Mouse (Mus musculus): ENCODE results near the gene Aatk.

The Aatk gene

GRCm38 (mm10) chr11:119989115-119989564 lies 57.8 kb downstream of the Aatk start:
- no peak for DNase-seq (ENCODE audit: low spot score)

GRCm38 (mm10) chr11:119988391-119988790 lies 58.6 kb downstream of the Aatk start:
- DNase-seq (ENCODE audit: low spot score), result no peak

DNA sequence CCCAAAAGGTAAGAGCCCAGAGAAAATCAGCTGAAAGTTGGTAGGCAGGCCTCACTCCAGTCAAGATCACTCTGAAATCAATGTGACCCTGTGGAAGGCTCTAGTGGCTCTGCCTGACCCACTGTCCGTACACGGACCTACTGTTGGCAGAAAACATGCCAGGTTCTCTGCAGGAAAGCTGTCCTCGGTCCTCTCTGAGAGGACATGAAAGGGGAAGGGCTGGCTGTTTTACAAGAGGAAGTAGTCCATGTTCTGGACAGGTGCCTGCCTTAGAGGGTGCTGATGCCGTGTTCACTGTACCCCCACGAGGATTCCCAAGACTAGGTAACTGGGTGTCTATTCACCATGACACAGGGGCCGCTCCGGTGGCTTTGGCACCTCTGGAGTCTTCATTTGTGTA lies 59.1 kb downstream of the Aatk start:
- DNase-seq (ENCODE audit: low spot score), result no peak

- DNase-seq (ENCODE audit: low spot score), result no peak
Measured at GRCm38 (mm10) chr11:119986751-119987425, 60.1 kb downstream of the Aatk start.

- no peak for DNase-seq (ENCODE audit: low spot score)
Measured at GRCm38 (mm10) chr11:119983151-119983550, 63.8 kb downstream of the Aatk start.

GRCm38 (mm10) chr11:119982236-119982635 lies 64.7 kb downstream of the Aatk start:
- DNase-seq (ENCODE audit: low spot score), result no peak

DNA sequence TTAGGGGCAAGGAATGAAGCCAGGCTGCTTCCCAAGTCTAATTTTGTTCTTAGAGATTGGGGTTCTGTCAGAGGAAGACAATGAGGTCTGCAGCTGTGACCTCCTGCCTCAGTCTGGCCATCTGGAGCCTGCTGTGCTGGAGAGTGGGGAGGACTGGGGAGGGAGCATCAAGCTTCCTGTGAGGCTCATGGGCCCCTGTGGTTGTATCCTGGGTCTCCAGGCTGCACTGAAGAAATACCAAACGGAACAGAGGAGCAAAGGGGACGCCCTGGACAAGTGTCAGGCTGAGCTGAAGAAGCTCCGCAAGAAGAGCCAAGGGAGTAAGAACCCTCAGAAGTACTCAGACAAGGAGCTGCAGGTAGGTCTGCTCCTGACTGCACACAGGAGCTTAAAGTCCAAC lies 65.2 kb downstream of the Aatk start:
- DNase-seq (ENCODE audit: low spot score), result no peak

GRCm38 (mm10) chr11:119979596-119980385 lies 67.2 kb downstream of the Aatk start:
- DNase-seq (ENCODE audit: low spot score), result no peak

DNA sequence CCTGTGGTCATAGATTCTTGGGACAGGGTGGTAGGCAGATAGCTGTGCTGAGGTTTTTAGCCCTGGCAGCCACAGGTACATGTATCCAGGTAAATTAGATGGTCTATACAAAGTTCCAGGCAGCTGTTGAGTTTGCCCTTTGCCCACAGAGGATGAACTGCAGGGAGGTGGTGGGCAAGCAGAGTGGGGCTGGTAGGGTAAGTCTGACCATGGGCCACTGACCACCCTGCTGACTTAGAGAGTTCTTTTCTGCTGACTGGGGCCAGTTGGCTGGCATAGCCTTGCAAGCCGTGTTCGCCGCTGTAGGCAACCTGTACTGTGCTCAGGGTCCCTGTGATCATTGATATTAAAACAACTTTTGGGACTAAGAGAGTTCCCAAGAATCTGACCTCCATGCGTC lies 68.3 kb downstream of the Aatk start:
- DNase-seq (ENCODE audit: low spot score), result no peak

GRCm38 (mm10) chr11:119975739-119976501 lies 71.0 kb downstream of the Aatk start:
- DNase-seq (ENCODE audit: low spot score), result no peak

GRCm38 (mm10) chr11:119973789-119974188 lies 73.2 kb downstream of the Aatk start:
- DNase-seq (ENCODE audit: low spot score), result no peak

GRCm38 (mm10) chr11:119970021-119970851 lies 76.7 kb downstream of the Aatk start:
- DNase-seq (ENCODE audit: low spot score), result no peak

DNA sequence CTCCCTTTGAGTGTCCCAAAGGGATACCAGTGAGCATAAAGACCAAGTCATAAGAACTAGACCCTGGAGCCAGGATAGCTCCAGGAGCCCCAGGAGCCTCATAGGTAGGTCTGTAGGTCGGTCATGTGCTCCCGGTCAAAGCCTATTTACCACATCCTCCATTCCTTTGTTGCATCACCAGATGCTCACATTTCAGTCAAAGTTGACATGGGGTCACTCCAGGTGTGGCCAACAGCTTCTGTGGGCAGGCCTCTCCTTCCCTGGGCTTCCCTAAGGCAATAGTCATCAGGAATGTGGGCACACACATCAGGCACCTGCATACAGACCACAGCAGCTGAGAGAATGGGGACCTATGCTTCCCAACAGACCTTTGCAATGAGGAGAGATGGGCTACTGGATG lies 79.1 kb downstream of the Aatk start:
- DNase-seq (ENCODE audit: low spot score), result no peak

- DNase-seq (ENCODE audit: low spot score), result no peak
Measured at GRCm38 (mm10) chr11:119967401-119967800, 79.6 kb downstream of the Aatk start.

GRCm38 (mm10) chr11:119966294-119966693 lies 80.7 kb downstream of the Aatk start:
- no peak for DNase-seq (ENCODE audit: low spot score)

DNA sequence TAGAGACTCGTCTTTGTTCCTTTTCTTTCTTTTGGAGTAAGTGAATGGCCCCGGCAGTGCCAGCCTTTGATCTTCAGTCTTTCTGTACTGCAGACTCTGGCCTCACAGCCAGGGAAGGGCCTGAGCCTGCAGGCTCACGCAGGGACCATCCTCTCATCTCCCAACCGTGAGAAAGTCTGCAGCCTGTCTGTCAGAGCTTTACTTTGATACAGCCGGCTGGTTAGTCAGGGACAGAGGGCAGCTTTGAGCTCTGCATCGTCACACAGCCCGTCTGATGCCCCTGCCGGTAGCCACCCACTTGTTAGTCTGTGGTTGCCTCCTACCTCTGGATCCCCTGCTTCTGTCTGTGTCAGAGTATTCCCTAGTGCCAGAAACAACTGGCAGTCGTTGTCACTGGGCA lies 81.9 kb downstream of the Aatk start:
- DNase-seq (ENCODE audit: low spot score), result no peak

GRCm38 (mm10) chr11:119961511-119961910 lies 85.5 kb downstream of the Aatk start:
- DNase-seq (ENCODE audit: low spot score), result no peak

GRCm38 (mm10) chr11:119960671-119961070 lies 86.3 kb downstream of the Aatk start:
- no peak for DNase-seq (ENCODE audit: low spot score)

- no peak for DNase-seq (ENCODE audit: low spot score)
Measured at GRCm38 (mm10) chr11:119959714-119960113, 87.3 kb downstream of the Aatk start.

GRCm38 (mm10) chr11:119958856-119959255 lies 88.1 kb downstream of the Aatk start:
- DNase-seq (ENCODE audit: low spot score), result no peak
